Mouse (Mus musculus) testis, adult 2 months (tissue): Measurements from ENCODE around the gene Gigyf1.

Experiments
- CTCF ChIP-seq: fragments of 200-500 bp; IDR thresholded peaks from 2 replicates; pipeline ENCODE4 v1.5.1; 2012; ENCODE audit warnings: low read depth, mild to moderate bottlenecking, inconsistent platforms, low read length, moderate library complexity; ENCODE audit not compliant: control insufficient read depth, insufficient read depth, insufficient replicate concordance
- POLR2A ChIP-seq: fragments of 200-500 bp; IDR thresholded peaks from 2 replicates; pipeline ENCODE4 v1.6.1; 2012; ENCODE audit warnings: low read depth, mild to moderate bottlenecking, inconsistent platforms, low read length, moderate library complexity; ENCODE audit not compliant: control insufficient read depth

GRCm38 (mm10) chr5:137481897-137482296 is 36.5 kb upstream of the Gigyf1 start:
- TF ChIP-seq CTCF = no peak
- no peak for TF ChIP-seq POLR2A
